Mouse (Mus musculus) testis, adult 2 months (tissue): Measurements from ENCODE around the gene Pm20d1.

ENCODE experiments used
- CTCF ChIP-seq: fragments of 200-500 bp; IDR thresholded peaks from 2 replicates; pipeline ENCODE4 v1.5.1; 2012; ENCODE audit warnings: low read depth, mild to moderate bottlenecking, inconsistent platforms, low read length, moderate library complexity; ENCODE audit not compliant: control insufficient read depth, insufficient read depth, insufficient replicate concordance
- POLR2A ChIP-seq: fragments of 200-500 bp; IDR thresholded peaks from 2 replicates; pipeline ENCODE4 v1.6.1; 2012; ENCODE audit warnings: low read depth, mild to moderate bottlenecking, inconsistent platforms, low read length, moderate library complexity; ENCODE audit not compliant: control insufficient read depth

DNA sequence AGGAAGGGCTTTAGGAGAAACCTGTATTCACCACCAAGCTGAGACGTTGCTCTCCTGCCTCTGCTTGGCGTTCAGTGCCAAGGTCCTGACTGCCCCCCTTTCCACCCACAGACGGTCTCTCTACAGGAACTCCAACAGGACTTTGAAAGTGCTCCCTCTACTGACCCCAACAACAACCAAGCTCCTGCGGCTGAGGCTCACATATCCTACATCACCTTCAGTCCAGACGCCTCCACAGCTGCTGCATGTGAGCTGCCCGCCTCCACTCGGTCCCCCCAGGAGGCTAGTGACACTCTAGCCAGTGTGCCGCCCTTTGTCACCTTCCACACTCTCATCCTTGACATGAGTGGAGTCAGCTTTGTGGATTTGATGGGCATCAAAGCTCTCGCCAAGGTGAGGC lies 33.5 kb upstream of the Pm20d1 start:
- TF ChIP-seq CTCF, result no peak
- TF ChIP-seq POLR2A, result no peak
